27 mouse cellular contexts compared by ENCODE assay signal in genomic region chrX:96121912-96122311, GRCm38 (mm10). TPM values are rescaled to one million over a fixed set of nuclear protein-coding genes. Genes with fewer than 3 reads are reported as not detected.
DNase-seq lines count a peak whose midpoint lies in the region; ATAC-seq and TF ChIP-seq lines count a peak whose summit lies in the region.
"Had no signal": no experiment of that assay in that cellular context is flagged by ENCODE, and none has a peak within 500 bp of the region (broad histone marks: within the 10 kb centered on the region; RNA-seq: fewer than 3 reads in every experiment).

No protein-coding gene starts in this region.

- H3ac ChIP-seq in C2C12 (ENCODE audit: control insufficient read depth, insufficient read length, low read depth): no peak overlapping the region

- H3K4me2 ChIP-seq in intestine, embryonic 16.5 days (ENCODE audit: low read depth, low read length): no peak overlapping the region
- H3K4me2 ChIP-seq: forebrain, embryonic 13.5 days; heart, embryonic 12.5 days; hindbrain, embryonic 15.5 days; kidney, embryonic 15.5 days; limb, embryonic 12.5 days; lung, embryonic 15.5 days; midbrain, embryonic 15.5 days had no signal

- peak; percentile 93 for DNase-seq in 3T3-L1 (ENCODE audit: low read depth, low spot score)
- peak; percentile 26 for DNase-seq in adipocyte (ENCODE audit: low spot score)
- DNase-seq in heart, postnatal 10 days: no peak
- DNase-seq: cerebellum, adult 11-12 months; cerebellum, adult 9-11 months; gastrocnemius, postnatal 36 days; heart, adult 2 months; kidney, adult 18-20 months; kidney, postnatal 25 days; right cerebral cortex, adult 18-20 months; right cerebral cortex, postnatal 4 days; thymus, adult 2 months; thymus, postnatal 36 days had no signal

- H3K9me3 ChIP-seq in intestine, embryonic 16.5 days (ENCODE audit: control insufficient read depth, low read length): no peaks in the 10 kb centered on the region
- H3K9me3 ChIP-seq: forebrain, embryonic 13.5 days; heart, embryonic 12.5 days; hindbrain, embryonic 10.5 days; hindbrain, embryonic 15.5 days; kidney, embryonic 15.5 days; limb, embryonic 12.5 days; lung, embryonic 15.5 days; midbrain, embryonic 10.5 days; midbrain, embryonic 15.5 days had no signal

- H3K4me3 ChIP-seq in C2C12 (ENCODE audit: insufficient read depth, poor library complexity, severe bottlenecking): no peak overlapping the region
- H3K4me3 ChIP-seq in intestine, embryonic 16.5 days (ENCODE audit: low read length): no peak overlapping the region
- H3K4me3 ChIP-seq: forebrain, embryonic 13.5 days; heart, adult 2 months; heart, embryonic 12.5 days; hindbrain, embryonic 10.5 days; hindbrain, embryonic 15.5 days; kidney, embryonic 15.5 days; limb, embryonic 12.5 days; lung, embryonic 15.5 days; midbrain, embryonic 10.5 days; midbrain, embryonic 15.5 days had no signal

- peaks cover 95% of the 10 kb centered on the region for H3K79me2 ChIP-seq in C2C12 (ENCODE audit: control insufficient read depth, insufficient read depth)

- WGBS in intestine, embryonic 16.5 days: 75% methylated on average over 1 of the region's 1 CpGs

- no peaks in the 10 kb centered on the region for H3K4me1 ChIP-seq in intestine, embryonic 16.5 days (ENCODE audit: control insufficient read depth, insufficient read depth, low read length)
- H3K4me1 ChIP-seq: forebrain, embryonic 13.5 days; hindbrain, embryonic 10.5 days; hindbrain, embryonic 15.5 days; kidney, embryonic 15.5 days; limb, embryonic 12.5 days; lung, embryonic 15.5 days; midbrain, embryonic 10.5 days; midbrain, embryonic 15.5 days had no signal

- no peak overlapping the region for H3K27ac ChIP-seq in intestine, embryonic 16.5 days (ENCODE audit: low read length)
- H3K27ac ChIP-seq: forebrain, embryonic 13.5 days; heart, adult 2 months; hindbrain, embryonic 10.5 days; hindbrain, embryonic 15.5 days; kidney, embryonic 15.5 days; limb, embryonic 12.5 days; lung, embryonic 15.5 days; midbrain, embryonic 10.5 days; midbrain, embryonic 15.5 days had no signal

- H3K79me3 ChIP-seq in C2C12 (ENCODE audit: low read depth): peaks cover 72% of the 10 kb centered on the region

- intact Hi-C loops in heart, postnatal 10 days (cut with DNase I): no loop called here

- ATAC-seq in granulocyte monocyte progenitor cell, adult 5-6 weeks (replicated peaks; ENCODE audit: poor library complexity, severe bottlenecking): 0 out of 2 replicates have a peak, but pooled peaks have one; percentile 7
- ATAC-seq in megakaryocyte-erythroid progenitor cell, adult 5-6 weeks (replicated peaks; ENCODE audit: low FRiP score, low TSS enrichment, poor library complexity, severe bottlenecking): no peak
- ATAC-seq in intestine, embryonic 16.5 days: no peak
- ATAC-seq: forebrain, embryonic 13.5 days; inflammation-experienced regulatory T-cells, adult 6 months; midbrain, embryonic 15.5 days had no signal

- TF ChIP-seq CTCF in C2C12 (IDR thresholded peaks at IDR 0.05; ENCODE audit: control insufficient read depth, insufficient read depth, insufficient read length): no peak

- peaks cover 55% of the 10 kb centered on the region for H3K36me3 ChIP-seq in C2C12 (ENCODE audit: control insufficient read depth, insufficient read depth)
- H3K36me3 ChIP-seq in intestine, embryonic 16.5 days (ENCODE audit: control insufficient read depth, insufficient read depth, low read length): no peaks in the 10 kb centered on the region
- H3K36me3 ChIP-seq: hindbrain, embryonic 10.5 days; hindbrain, embryonic 15.5 days; kidney, embryonic 15.5 days; limb, embryonic 12.5 days; lung, embryonic 15.5 days; midbrain, embryonic 10.5 days; midbrain, embryonic 15.5 days had no signal

- H3K27me3 ChIP-seq in C2C12 (ENCODE audit: control insufficient read depth, insufficient read depth, insufficient read length): no peaks in the 10 kb centered on the region
- no peaks in the 10 kb centered on the region for H3K27me3 ChIP-seq in intestine, embryonic 16.5 days (replicated peaks; ENCODE audit: control insufficient read depth, insufficient read depth, low read length)
- H3K27me3 ChIP-seq: forebrain, embryonic 13.5 days; heart, embryonic 12.5 days; hindbrain, embryonic 15.5 days; limb, embryonic 12.5 days; lung, embryonic 15.5 days; midbrain, embryonic 15.5 days had no signal

- no peak overlapping the region for H3K9ac ChIP-seq in intestine, embryonic 16.5 days (ENCODE audit: low read depth, low read length)
- H3K9ac ChIP-seq: forebrain, embryonic 13.5 days; heart, embryonic 12.5 days; hindbrain, embryonic 15.5 days; kidney, embryonic 15.5 days; limb, embryonic 12.5 days; lung, embryonic 15.5 days; midbrain, embryonic 15.5 days had no signal

TF ChIP-seq in C2C12, 6 proteins besides CTCF, POLR2A, EP300 and RAD21:
- TF ChIP-seq MYOG (IDR thresholded peaks at IDR 0.05; ENCODE audit: control insufficient read depth, extremely low read depth, insufficient read length): no peak
- TF ChIP-seq USF1 (IDR thresholded peaks at IDR 0.05; ENCODE audit: low read depth): no peak
- no peak for TF ChIP-seq MAX (IDR thresholded peaks at IDR 0.05)
- TF ChIP-seq MYOD1 (IDR thresholded peaks at IDR 0.05; ENCODE audit: control insufficient read depth, insufficient read length, low read depth): peak; percentile 50
- TF ChIP-seq CEBPB (IDR thresholded peaks at IDR 0.05; ENCODE audit: low read depth): no peak
- peak; percentile 86 for TF ChIP-seq FOSL1 (IDR thresholded peaks at IDR 0.05; ENCODE audit: insufficient read depth, low read length, poor library complexity, severe bottlenecking)
TF ChIP-seq in C2C12: peak in this region for 2.

RNA-seq across cellular contexts. Expression of gene Msn, which starts 26.1 kb away (rescaled TPM):
- 280 TPM for polyA plus RNA-seq in C2C12 (2012; fragmentation: generic; extraction: Trizol)
- 206 and 211 TPM in 2 replicates for total RNA-seq in granulocyte monocyte progenitor cell, adult 5-6 weeks (2014; fragmentation: Nextera tagmentation)
- 97.2 and 97.8 TPM in 2 replicates for total RNA-seq in granulocyte monocyte progenitor cell, adult 5-6 weeks (2017)
- total RNA-seq in megakaryocyte-erythroid progenitor cell, adult 5-6 weeks (2014; fragmentation: Nextera tagmentation): 98.9 and 111 TPM in 2 replicates
- total RNA-seq in megakaryocyte-erythroid progenitor cell, adult 5-6 weeks (2017): 84.6 and 98.3 TPM in 2 replicates
- polyA plus RNA-seq in intestine, embryonic 16.5 days (2015; fragmentation: Nextera tagmentation; extraction: Ambion mirVana): 63.3 and 65.4 TPM in 2 replicates
- 100 to 1,000 TPM; 219 to 224 TPM for total RNA-seq in heart, postnatal 10 days (2021)

Comparison
In these comparisons a context has a peak if more than half of its experiments do, and no peak if none do; other contexts are left out.
1. DNase-seq: peak in 3T3-L1 (single experiment) and adipocyte (single experiment); none in heart, postnatal 10 days (0 of 2).